ENCODE assay signal across 19 mouse cellular contexts in the genomic region with DNA sequence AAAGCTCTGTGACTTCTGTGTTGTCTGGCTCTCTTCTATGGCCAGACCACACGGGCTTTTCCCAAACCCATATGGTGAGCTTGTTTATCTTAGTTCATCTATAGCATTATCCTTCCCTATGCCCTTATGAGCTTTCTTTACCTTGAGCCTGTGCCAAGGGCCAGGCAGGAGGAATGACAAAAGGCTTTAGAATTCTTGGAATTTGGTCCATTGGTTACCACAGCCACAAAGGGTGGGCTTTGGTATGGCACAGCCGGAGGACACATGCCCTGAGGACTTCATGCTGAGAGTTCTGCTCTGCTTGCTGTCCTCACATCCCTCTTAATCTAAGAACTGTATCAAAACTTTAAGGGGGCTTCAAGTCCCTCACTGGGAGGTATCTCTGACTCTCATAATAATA. TPM values are rescaled to one million over a fixed set of nuclear protein-coding genes. Genes with fewer than 3 reads are reported as not detected.
DNase-seq lines count a peak whose midpoint lies in the region; ATAC-seq lines count a peak whose summit lies in the region.
"Had no signal": no experiment of that assay in that cellular context is flagged by ENCODE, and none has a peak within 500 bp of the region (broad histone marks: within the 10 kb centered on the region; RNA-seq: fewer than 3 reads in every experiment).

No protein-coding gene starts in this region.

- H3K9ac ChIP-seq in hindbrain, embryonic 11.5 days (ENCODE audit: low read depth, low read length): no peak overlapping the region
- no peak overlapping the region for H3K9ac ChIP-seq in neural tube, embryonic 14.5 days (replicated peaks; ENCODE audit: low read depth, low read length)
- H3K9ac ChIP-seq in neural tube, embryonic 15.5 days (replicated peaks): no peak overlapping the region
- H3K9ac ChIP-seq in kidney, embryonic 16.5 days (replicated peaks; ENCODE audit: low read length): no peak overlapping the region
- H3K9ac ChIP-seq: forebrain, embryonic 13.5 days; heart, embryonic 12.5 days; hindbrain, embryonic 12.5 days had no signal

- no peaks in the 10 kb centered on the region for H3K27me3 ChIP-seq in hindbrain, embryonic 10.5 days (ENCODE audit: insufficient read depth, poor library complexity, severe bottlenecking)
- H3K27me3 ChIP-seq in hindbrain, embryonic 11.5 days (ENCODE audit: control insufficient read depth, insufficient read depth, low read length): no peaks in the 10 kb centered on the region
- no peaks in the 10 kb centered on the region for H3K27me3 ChIP-seq in neural tube, embryonic 14.5 days (ENCODE audit: control insufficient read depth, insufficient read depth, low read length)
- H3K27me3 ChIP-seq in neural tube, embryonic 15.5 days (replicated peaks): no peaks in the 10 kb centered on the region
- no peaks in the 10 kb centered on the region for H3K27me3 ChIP-seq in kidney, embryonic 16.5 days (ENCODE audit: insufficient read depth, low read length)
- H3K27me3 ChIP-seq: forebrain, embryonic 13.5 days; heart, embryonic 12.5 days; hindbrain, embryonic 12.5 days had no signal

- peak; percentile 16 for DNase-seq in hindbrain, embryonic 10.5 days (ENCODE audit: low spot score)
- DNase-seq in hindbrain, embryonic 11.5 days (ENCODE audit: low spot score): no peak
- peak; percentile 57 for DNase-seq in NIH3T3 (ENCODE audit: low read depth)
- DNase-seq in mesoderm, embryonic 11.5 days (ENCODE audit: low read depth, low spot score): peak; percentile 33
- DNase-seq in urinary bladder, adult 2 months (ENCODE audit: low spot score): no peak
- DNase-seq: adrenal gland, adult 8-10 months; adrenal gland, postnatal 36 days; cerebellum, adult 11-12 months; cerebellum, adult 9-10 months; cerebellum, postnatal 25 days; gastrocnemius, adult 2 months; gastrocnemius, postnatal 25 days had no signal

- no peak overlapping the region for H3K4me2 ChIP-seq in hindbrain, embryonic 11.5 days (replicated peaks; ENCODE audit: low read depth, low read length)
- no peak overlapping the region for H3K4me2 ChIP-seq in neural tube, embryonic 14.5 days (ENCODE audit: low read depth, low read length)
- H3K4me2 ChIP-seq in neural tube, embryonic 15.5 days: no peak overlapping the region
- H3K4me2 ChIP-seq in kidney, embryonic 16.5 days (replicated peaks; ENCODE audit: low read depth, low read length): no peak overlapping the region
- H3K4me2 ChIP-seq: forebrain, embryonic 13.5 days; heart, embryonic 12.5 days; hindbrain, embryonic 12.5 days had no signal

- H3K4me3 ChIP-seq in hindbrain, embryonic 10.5 days: no peak overlapping the region
- H3K4me3 ChIP-seq in hindbrain, embryonic 11.5 days (ENCODE audit: low read depth, low read length): no peak overlapping the region
- H3K4me3 ChIP-seq in neural tube, embryonic 14.5 days (ENCODE audit: low read depth, low read length): no peak overlapping the region
- H3K4me3 ChIP-seq in neural tube, embryonic 15.5 days (replicated peaks): no peak overlapping the region
- H3K4me3 ChIP-seq in kidney, embryonic 16.5 days (ENCODE audit: low read length): no peak overlapping the region
- H3K4me3 ChIP-seq: forebrain, embryonic 13.5 days; gastrocnemius, adult 2 months; heart, embryonic 12.5 days; hindbrain, embryonic 12.5 days had no signal

- H3K27ac ChIP-seq in hindbrain, embryonic 10.5 days: no peak overlapping the region
- no peak overlapping the region for H3K27ac ChIP-seq in hindbrain, embryonic 11.5 days (ENCODE audit: low read depth, low read length)
- H3K27ac ChIP-seq in neural tube, embryonic 14.5 days (ENCODE audit: low read depth, low read length): no peak overlapping the region
- no peak overlapping the region for H3K27ac ChIP-seq in neural tube, embryonic 15.5 days (replicated peaks)
- no peak overlapping the region for H3K27ac ChIP-seq in kidney, embryonic 16.5 days (ENCODE audit: low read length)
- H3K27ac ChIP-seq: forebrain, embryonic 13.5 days; gastrocnemius, adult 2 months; hindbrain, embryonic 12.5 days had no signal

- peaks cover 9% of the 10 kb centered on the region for H3K4me1 ChIP-seq in hindbrain, embryonic 10.5 days (replicated peaks)
- H3K4me1 ChIP-seq in hindbrain, embryonic 11.5 days (replicated peaks; ENCODE audit: control insufficient read depth, insufficient read depth, low read length): no peaks in the 10 kb centered on the region
- H3K4me1 ChIP-seq in neural tube, embryonic 14.5 days (ENCODE audit: control insufficient read depth, insufficient read depth, low read length): no peaks in the 10 kb centered on the region
- H3K4me1 ChIP-seq in neural tube, embryonic 15.5 days: no peaks in the 10 kb centered on the region
- H3K4me1 ChIP-seq in kidney, embryonic 16.5 days (ENCODE audit: insufficient read depth, low read length): no peaks in the 10 kb centered on the region; the same call in 1 of the 2 replicates
- H3K4me1 ChIP-seq: heart, embryonic 12.5 days had no signal

- H3K9me3 ChIP-seq in hindbrain, embryonic 10.5 days: no peaks in the 10 kb centered on the region
- H3K9me3 ChIP-seq in hindbrain, embryonic 11.5 days (ENCODE audit: control insufficient read depth, low read length): no peaks in the 10 kb centered on the region
- no peaks in the 10 kb centered on the region for H3K9me3 ChIP-seq in neural tube, embryonic 14.5 days (ENCODE audit: control insufficient read depth, low read length)
- no peaks in the 10 kb centered on the region for H3K9me3 ChIP-seq in neural tube, embryonic 15.5 days (replicated peaks)
- H3K9me3 ChIP-seq in kidney, embryonic 16.5 days (ENCODE audit: low read length): no peaks in the 10 kb centered on the region
- H3K9me3 ChIP-seq: forebrain, embryonic 13.5 days; heart, embryonic 12.5 days; hindbrain, embryonic 12.5 days had no signal

- WGBS in hindbrain, embryonic 10.5 days: 8% methylated on average over 2 of the region's 2 CpGs
- 7% methylated on average over 2 of the region's 2 CpGs for WGBS in hindbrain, embryonic 11.5 days
- 18% methylated on average over 2 of the region's 2 CpGs for WGBS in neural tube, embryonic 14.5 days
- 20% methylated on average over 2 of the region's 2 CpGs for WGBS in neural tube, embryonic 15.5 days
- 45% methylated on average over 2 of the region's 2 CpGs for WGBS in kidney, embryonic 16.5 days

- ATAC-seq in hindbrain, embryonic 11.5 days (ENCODE audit: low FRiP score): no peak
- 0 out of 2 replicates have a peak, but pooled peaks have one; percentile 24 for ATAC-seq in neural tube, embryonic 14.5 days (ENCODE audit: low read depth)
- ATAC-seq in neural tube, embryonic 15.5 days (ENCODE audit: low FRiP score): no peak
- no peak for ATAC-seq in kidney, embryonic 16.5 days (ENCODE audit: low FRiP score, low TSS enrichment)
- ATAC-seq: forebrain, embryonic 13.5 days; hindbrain, embryonic 16.5 days had no signal

- no peaks in the 10 kb centered on the region for H3K36me3 ChIP-seq in hindbrain, embryonic 10.5 days
- no peaks in the 10 kb centered on the region for H3K36me3 ChIP-seq in hindbrain, embryonic 11.5 days (ENCODE audit: control insufficient read depth, insufficient read depth, low read length)
- no peaks in the 10 kb centered on the region for H3K36me3 ChIP-seq in neural tube, embryonic 14.5 days (ENCODE audit: control insufficient read depth, insufficient read depth, low read length)
- H3K36me3 ChIP-seq in neural tube, embryonic 15.5 days: no peaks in the 10 kb centered on the region
- no peaks in the 10 kb centered on the region for H3K36me3 ChIP-seq in kidney, embryonic 16.5 days (ENCODE audit: insufficient read depth, low read length)
- H3K36me3 ChIP-seq: heart, embryonic 12.5 days; hindbrain, embryonic 12.5 days had no signal

RNA-seq across cellular contexts. Expression of a gene that starts 53.7 kb away (rescaled TPM):
- polyA plus RNA-seq in hindbrain, embryonic 10.5 days (2016; fragmentation: Nextera tagmentation; extraction: Ambion mirVana): 51.0 and 56.3 TPM in 2 replicates
- 45.3 and 51.0 TPM in 2 replicates for polyA plus RNA-seq in hindbrain, embryonic 11.5 days (2014; fragmentation: Nextera tagmentation; extraction: Ambion mirVana)
- polyA plus RNA-seq in neural tube, embryonic 14.5 days (2014; fragmentation: Nextera tagmentation; extraction: Ambion mirVana): 57.1 and 61.8 TPM in 2 replicates
- polyA plus RNA-seq in neural tube, embryonic 15.5 days (2015; fragmentation: Nextera tagmentation; extraction: Ambion mirVana): 65.4 and 72.7 TPM in 2 replicates
- 47.8 and 49.6 TPM in 2 replicates for polyA plus RNA-seq in kidney, embryonic 16.5 days (2015; fragmentation: Nextera tagmentation; extraction: Ambion mirVana)
- 19.5 and 20.9 TPM in 2 replicates for polyA plus RNA-seq in urinary bladder, adult 2 months (2012; rRNA removed)

Comparison
In these comparisons a context has a peak if more than half of its experiments do, and no peak if none do; other contexts are left out.
1. DNase-seq: peak in hindbrain, embryonic 10.5 days (single experiment), NIH3T3 (single experiment) and mesoderm, embryonic 11.5 days (single experiment); none in hindbrain, embryonic 11.5 days (single experiment) and urinary bladder, adult 2 months (single experiment).